Mouse (Mus musculus) hindbrain, postnatal 0 days (tissue): ENCODE data around the gene Ccl6. TPM values are rescaled to one million over a fixed set of nuclear protein-coding genes. Genes with fewer than 3 reads are reported as not detected.

Experiments
- ATAC-seq: fragments of 200-750 bp; cut with Nextera tagmentation; 2 replicates; pipeline ENCODE4 v1.8.0; 2017; ENCODE audit warnings: mild to moderate bottlenecking, moderate TSS enrichment, moderate library complexity
- DNase-seq: peaks from one replicate; pipeline ENCODE4 v3.0.0-alpha.2; 2015; ENCODE audit warnings: low spot score
- H3K27ac ChIP-seq: fragments of 300-500 bp; sonication (generic); 2 replicates; pipeline ENCODE4 v1.5.1; 2014; ENCODE audit warnings: mild to moderate bottlenecking
- H3K27me3 ChIP-seq: fragments of 300-500 bp; sonication (generic); 2 replicates; pipeline ENCODE4 v1.6.1; 2014; ENCODE audit warnings: low read length, mixed read lengths; ENCODE audit not compliant: insufficient read depth
- H3K36me3 ChIP-seq: fragments of 300-500 bp; sonication (generic); 2 replicates; pipeline ENCODE4 v1.6.1; 2014; ENCODE audit warnings: low read length, mixed read lengths; ENCODE audit not compliant: insufficient read depth
- H3K4me1 ChIP-seq: fragments of 300-500 bp; sonication (generic); 2 replicates; pipeline ENCODE4 v1.6.1; 2014; ENCODE audit warnings: antibody characterized with exemption, low read length, mixed read lengths; ENCODE audit not compliant: insufficient read depth
- H3K4me2 ChIP-seq: fragments of 300-500 bp; sonication (generic); 2 replicates; pipeline ENCODE4 v1.6.1; 2014; ENCODE audit warnings: low read depth, mild to moderate bottlenecking, low read length, moderate library complexity, mixed read lengths
- H3K4me3 ChIP-seq: fragments of 300-500 bp; sonication (generic); 2 replicates; pipeline ENCODE4 v1.5.1; 2014; ENCODE audit warnings: low read length
- H3K9ac ChIP-seq: fragments of 300-500 bp; sonication (generic); replicated peaks from 2 replicates; pipeline ENCODE4 v1.6.1; 2014; ENCODE audit warnings: mild to moderate bottlenecking, low read length, moderate library complexity, mixed read lengths
- H3K9me3 ChIP-seq: fragments of 300-500 bp; sonication (generic); 2 replicates; pipeline ENCODE4 v1.6.1; 2016; ENCODE audit warnings: low read length, mixed read lengths
- CTCF ChIP-seq: IDR thresholded peaks from 2 replicates; pipeline ENCODE4 v1.5.1; 2016; ENCODE audit warnings: antibody characterized with exemption, control low read depth, low read depth
- WGBS: fragments of 180-500 bp; shearing (Covaris S2); extraction: QIAGEN DNeasy Blood & Tissue Kit; methylation state at CpG from one replicate; pipeline ENCODE4 v1.1.7; 2014; 5-methylcytosine and 5-hydroxymethylcytosine counted together
- polyA plus RNA-seq: library from polyadenylated mRNA; unstranded; fragments of >200 nt; fragmentation: Nextera tagmentation; extraction: Ambion mirVana; gene quantifications from 2 replicates; pipeline ENCODE4 v1.2.1, GENCODE M21; 2015
- total RNA-seq: library from RNA; depleted of rRNA; stranded (reverse); fragments of >200 nt; gene quantifications from 2 replicates; pipeline ENCODE4 v1.2.3, GENCODE M21; 2014

Ccl6 gene
- total and polyA plus RNA-seq, 2 experiments from 2014 or later = 3.7 TPM; not detected in 1

- no peaks in the 10 kb centered on the region for H3K27me3 ChIP-seq
- DNase-seq (peak; percentile 14), ATAC-seq (0 out of 2 replicates have a peak, but pooled peaks have one; percentile 38)
- H3K9ac ChIP-seq = no peak overlapping the region
- H3K27ac ChIP-seq = no peak overlapping the region
- WGBS = 29% methylated on average over 4 of the region's 4 CpGs
- H3K4me2 ChIP-seq = no peak overlapping the region
- H3K36me3 ChIP-seq = no peaks in the 10 kb centered on the region
- H3K4me1 ChIP-seq = no peaks in the 10 kb centered on the region
- H3K9me3 ChIP-seq = no peaks in the 10 kb centered on the region
- no peak overlapping the region for H3K4me3 ChIP-seq
- TF ChIP-seq CTCF = no peak
These were observed 41.5 kb upstream of the Ccl6 start for GRCm38 (mm10) chr11:83634425-83634824.

GRCm38 (mm10) chr11:83632744-83633143, 39.9 kb upstream of the Ccl6 start:
- ATAC-seq = no peak
- H3K27ac ChIP-seq = no peak overlapping the region
- peak; percentile 48 for TF ChIP-seq CTCF
- no peak overlapping the region for H3K4me3 ChIP-seq
- H3K9ac ChIP-seq = no peak overlapping the region
- H3K36me3 ChIP-seq = no peaks in the 10 kb centered on the region
- no peaks in the 10 kb centered on the region for H3K4me1 ChIP-seq
- no peaks in the 10 kb centered on the region for H3K27me3 ChIP-seq
- peak; percentile 32 for DNase-seq
- H3K9me3 ChIP-seq = no peaks in the 10 kb centered on the region
- no peak overlapping the region for H3K4me2 ChIP-seq
- WGBS = 71% methylated on average over 4 of the region's 4 CpGs

- 82% methylated on average over 2 of the region's 2 CpGs for WGBS
- Histone ChIP-seq H3K9ac (no peak overlapping the region), H3K36me3 (no peaks in the 10 kb centered on the region), H3K4me2 (no peak overlapping the region), H3K4me3 (no peak overlapping the region), H3K4me1 (no peaks in the 10 kb centered on the region), H3K27me3 (no peaks in the 10 kb centered on the region), H3K9me3 (no peaks in the 10 kb centered on the region), H3K27ac (no peak overlapping the region)
- DNase-seq = no peak
- ATAC-seq = no peak
- TF ChIP-seq CTCF = no peak
These were observed 38.2 kb upstream of the Ccl6 start for GRCm38 (mm10) chr11:83631065-83631464.

GRCm38 (mm10) chr11:83630630-83631029, 37.7 kb upstream of the Ccl6 start:
- no peak overlapping the region for H3K4me2 ChIP-seq
- H3K4me1 ChIP-seq = no peaks in the 10 kb centered on the region
- DNase-seq (no peak), ATAC-seq (no peak)
- TF ChIP-seq CTCF = no peak
- no peak overlapping the region for H3K27ac ChIP-seq
- no peak overlapping the region for H3K9ac ChIP-seq
- 94% methylated on average over 1 of the region's 1 CpGs for WGBS
- H3K36me3 ChIP-seq = no peaks in the 10 kb centered on the region
- H3K27me3 ChIP-seq = no peaks in the 10 kb centered on the region
- no peaks in the 10 kb centered on the region for H3K9me3 ChIP-seq
- H3K4me3 ChIP-seq = no peak overlapping the region

GRCm38 (mm10) chr11:83628808-83629207, 35.9 kb upstream of the Ccl6 start:
- Histone ChIP-seq H3K4me1 (no peaks in the 10 kb centered on the region), H3K9me3 (no peaks in the 10 kb centered on the region), H3K27me3 (no peaks in the 10 kb centered on the region), H3K9ac (no peak overlapping the region), H3K4me3 (no peak overlapping the region), H3K36me3 (no peaks in the 10 kb centered on the region), H3K4me2 (no peak overlapping the region), H3K27ac (no peak overlapping the region)
- 91% methylated on average over 9 of the region's 9 CpGs for WGBS
- ATAC-seq (no peak), DNase-seq (no peak)
- no peak for TF ChIP-seq CTCF

- no peak for DNase-seq
- no peaks in the 10 kb centered on the region for H3K4me1 ChIP-seq
- no peak for ATAC-seq
- TF ChIP-seq CTCF = no peak
- H3K27ac ChIP-seq = no peak overlapping the region
- H3K9ac ChIP-seq = no peak overlapping the region
- no peak overlapping the region for H3K4me2 ChIP-seq
- no peaks in the 10 kb centered on the region for H3K36me3 ChIP-seq
- H3K9me3 ChIP-seq = no peaks in the 10 kb centered on the region
- H3K27me3 ChIP-seq = no peaks in the 10 kb centered on the region
- 91% methylated on average over 3 of the region's 3 CpGs for WGBS
- no peak overlapping the region for H3K4me3 ChIP-seq
These were observed 30.7 kb upstream of the Ccl6 start for GRCm38 (mm10) chr11:83623586-83623985.

- no peaks in the 10 kb centered on the region for H3K36me3 ChIP-seq
- no peaks in the 10 kb centered on the region for H3K27me3 ChIP-seq
- no peak overlapping the region for H3K4me3 ChIP-seq
- 96% methylated on average over 1 of the region's 1 CpGs for WGBS
- no peak for TF ChIP-seq CTCF
- ATAC-seq (no peak), DNase-seq (no peak)
- H3K4me1 ChIP-seq = no peaks in the 10 kb centered on the region
- no peak overlapping the region for H3K9ac ChIP-seq
- no peak overlapping the region for H3K4me2 ChIP-seq
- H3K9me3 ChIP-seq = no peaks in the 10 kb centered on the region
- no peak overlapping the region for H3K27ac ChIP-seq
These were observed 26.1 kb upstream of the Ccl6 start for GRCm38 (mm10) chr11:83619037-83619436.
